Mouse (Mus musculus) induced T-regulatory cell, adult 2 months (primary cell): ENCODE data around the gene Tctex1d2.

Experiments
- DNase-seq: peaks from one replicate; pipeline ENCODE4 v3.0.0-alpha.2; 2012; ENCODE audit warnings: low read depth

The Tctex1d2 gene

DNA sequence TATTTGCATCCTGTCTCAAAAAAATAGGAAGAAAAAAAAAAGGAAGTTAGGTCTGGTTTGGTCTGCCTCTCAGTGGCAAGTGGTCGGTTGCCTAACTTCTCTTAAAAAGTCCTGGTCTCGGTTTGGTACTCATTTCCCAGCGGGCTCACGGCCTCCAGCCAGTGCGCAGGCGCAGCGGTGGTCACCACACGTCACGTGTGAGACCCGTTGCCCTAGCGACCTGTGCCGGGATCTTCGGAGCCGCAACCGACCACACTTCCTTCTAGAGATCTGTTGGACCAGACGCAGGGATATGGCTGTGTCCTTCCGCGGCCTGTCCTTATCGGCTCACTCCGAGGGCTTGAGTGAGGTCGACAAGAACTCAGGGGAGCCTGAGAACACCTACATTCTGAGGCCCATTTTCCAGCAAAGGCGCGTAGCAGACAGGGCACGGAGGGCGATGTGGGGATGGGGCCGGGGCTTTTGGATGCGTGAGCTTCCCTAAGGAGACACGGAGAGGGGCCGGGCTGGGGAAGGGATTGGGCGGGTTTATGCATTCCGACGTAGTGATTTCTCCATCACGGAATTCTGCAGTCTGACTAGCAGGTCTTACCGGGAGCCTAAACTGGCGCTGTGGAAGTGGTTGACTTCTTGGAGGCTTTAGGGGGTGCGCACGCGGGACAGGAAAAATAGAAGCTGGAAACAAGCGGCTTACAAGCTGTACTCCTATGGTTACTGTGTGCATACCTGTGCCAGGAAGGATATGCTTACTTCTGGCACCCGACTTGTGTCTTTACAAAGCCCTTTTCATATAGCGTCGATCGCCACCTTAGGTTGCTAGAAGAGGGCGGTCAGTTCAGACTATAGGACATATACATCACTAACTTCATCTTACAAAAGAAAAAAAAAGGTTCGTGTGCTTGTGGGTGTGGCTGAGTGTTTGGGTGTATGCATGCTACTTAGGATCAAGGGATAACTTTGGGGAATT lies at the start of gene Tctex1d2:
Gene Tctex1d2, plus strand, starts transcription at position 186 of the 967 bp plus-strand sequence.
- DNase-seq = peak; percentile 94

DNA sequence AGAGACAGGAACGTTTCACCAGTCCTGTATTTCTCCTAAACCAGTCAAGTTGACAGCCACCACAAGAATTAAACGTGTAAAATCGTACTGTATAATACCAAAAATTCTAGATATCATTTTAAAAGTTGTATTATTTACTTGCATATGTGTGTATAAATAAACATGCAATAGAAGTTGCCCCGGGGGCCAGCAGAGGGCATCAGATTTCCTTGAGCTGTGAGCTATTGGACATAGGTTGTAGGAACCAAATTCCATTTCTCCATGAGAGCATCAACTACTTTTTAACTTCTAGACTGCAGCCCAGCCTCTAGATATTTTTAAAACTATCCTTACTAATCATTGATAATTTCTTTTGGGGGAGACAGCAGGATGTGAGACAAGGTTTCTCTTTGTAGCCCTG lies 48.2 kb upstream of the Tctex1d2 start:
- DNase-seq = peak; percentile 37

DNA sequence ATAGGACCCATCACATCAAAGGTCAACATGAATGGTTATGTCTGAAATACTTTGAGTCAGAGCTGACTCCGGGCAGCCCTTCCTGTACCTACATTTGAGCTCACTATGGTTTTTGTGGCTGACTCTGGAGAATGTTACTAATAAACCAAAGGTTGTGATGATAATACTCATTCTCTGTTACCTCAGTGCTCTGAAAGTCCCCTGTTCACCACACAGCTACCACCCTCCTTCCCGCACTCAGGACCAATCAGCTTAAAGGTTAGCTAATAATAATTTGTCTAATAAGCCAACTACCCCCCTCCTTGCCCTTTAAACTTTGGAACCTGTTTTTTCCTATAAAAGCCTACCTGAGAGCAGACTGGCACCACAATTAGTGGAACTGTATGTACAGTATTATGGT lies 39.9 kb upstream of the Tctex1d2 start:
- no peak for DNase-seq

DNA sequence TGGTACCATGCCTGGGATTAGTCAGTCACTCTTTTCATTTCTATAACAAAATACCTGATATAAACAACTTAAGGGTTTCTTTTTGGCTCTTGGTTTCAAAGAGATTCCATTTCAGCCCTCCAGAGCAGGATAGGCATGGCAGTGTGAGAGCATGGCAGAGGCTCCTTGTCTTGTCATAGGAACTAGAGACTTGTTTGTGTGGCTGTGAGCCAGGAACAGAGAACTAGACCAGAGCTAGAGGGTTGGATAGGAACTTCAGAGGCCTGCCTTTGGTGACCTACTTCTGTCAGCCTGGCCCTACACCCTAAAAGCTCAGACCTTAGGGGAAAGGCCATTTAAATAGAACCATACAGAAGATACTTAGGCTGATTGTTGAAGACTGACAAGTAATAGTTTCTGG lies 36.6 kb upstream of the Tctex1d2 start:
- no peak for DNase-seq

DNA sequence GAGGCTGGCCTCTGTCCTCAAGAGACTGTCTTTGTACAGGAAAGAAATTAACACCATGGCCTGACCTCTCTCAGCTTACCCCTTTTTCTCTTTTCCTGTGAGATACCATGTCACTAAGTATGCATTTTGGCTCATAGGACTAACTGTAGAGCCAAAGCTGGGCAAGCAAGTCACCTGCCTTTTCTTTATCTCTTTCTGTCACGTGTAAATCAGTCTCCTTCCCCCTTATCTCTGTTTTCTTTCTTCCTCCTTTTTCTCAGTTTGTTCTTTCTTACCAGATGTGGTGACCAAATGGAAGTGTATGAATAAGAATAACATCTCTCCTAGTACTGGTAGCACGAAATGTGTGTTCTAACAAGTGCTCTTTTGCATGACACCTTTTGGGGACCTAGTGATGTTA lies 34.6 kb upstream of the Tctex1d2 start:
- DNase-seq = no peak

DNA sequence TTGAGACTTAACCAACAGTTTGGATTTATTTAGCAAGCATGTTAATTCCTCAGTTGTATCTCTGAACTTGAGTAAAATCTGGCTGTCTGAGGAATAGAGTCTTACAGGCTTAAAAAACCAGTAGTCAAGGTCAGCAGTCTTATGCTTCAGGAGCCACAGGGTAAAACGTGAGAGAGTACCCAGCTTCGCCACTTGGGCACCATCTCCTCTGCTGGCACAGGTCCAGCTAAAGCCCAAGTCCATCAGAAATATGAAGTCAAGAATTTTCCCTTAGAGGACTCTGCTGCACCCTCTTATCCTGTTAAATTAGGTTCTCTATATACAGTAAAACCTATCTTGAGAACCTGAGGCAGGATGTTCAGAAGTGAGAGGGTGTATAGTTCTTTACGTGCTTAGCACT lies 32.7 kb upstream of the Tctex1d2 start:
- no peak for DNase-seq

DNA sequence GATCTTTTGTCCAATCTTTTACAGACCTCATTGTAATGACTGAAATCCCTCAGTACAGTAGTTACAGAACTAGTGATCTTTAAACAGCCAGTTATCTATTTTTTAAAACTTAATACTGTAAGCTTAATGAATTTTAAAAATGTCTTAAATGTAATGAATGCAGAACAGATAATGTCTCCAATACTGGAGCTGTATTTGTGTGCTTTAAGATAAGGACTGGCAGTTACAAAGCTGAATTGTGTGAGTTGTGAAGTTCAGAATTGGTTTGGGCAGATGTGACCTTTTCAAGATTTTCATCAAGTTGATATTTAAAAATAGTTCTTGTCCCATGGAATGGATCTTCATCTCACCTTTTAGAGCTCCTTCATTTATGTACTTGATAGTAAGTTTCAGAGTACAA lies 30.5 kb upstream of the Tctex1d2 start:
- no peak for DNase-seq

DNA sequence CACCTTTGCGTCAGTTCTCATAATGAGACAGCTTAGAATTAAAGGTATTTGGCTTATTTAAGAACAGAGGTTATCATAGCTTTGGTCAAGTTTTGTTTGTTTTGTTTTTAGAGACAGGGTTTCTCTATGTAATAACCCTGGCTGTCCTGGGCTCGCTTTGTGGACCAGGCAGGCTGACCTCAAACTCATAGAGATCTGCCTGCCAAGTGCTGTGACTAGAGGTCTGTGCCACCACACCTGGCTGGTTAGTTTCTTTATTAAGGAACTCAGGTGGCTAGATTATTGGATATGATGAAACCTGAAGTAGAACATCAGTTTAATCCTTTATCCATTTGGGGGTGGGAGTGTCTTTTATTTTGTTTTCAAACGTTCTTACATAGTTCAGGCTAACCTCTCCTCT lies 29.7 kb upstream of the Tctex1d2 start:
- DNase-seq = no peak

DNA sequence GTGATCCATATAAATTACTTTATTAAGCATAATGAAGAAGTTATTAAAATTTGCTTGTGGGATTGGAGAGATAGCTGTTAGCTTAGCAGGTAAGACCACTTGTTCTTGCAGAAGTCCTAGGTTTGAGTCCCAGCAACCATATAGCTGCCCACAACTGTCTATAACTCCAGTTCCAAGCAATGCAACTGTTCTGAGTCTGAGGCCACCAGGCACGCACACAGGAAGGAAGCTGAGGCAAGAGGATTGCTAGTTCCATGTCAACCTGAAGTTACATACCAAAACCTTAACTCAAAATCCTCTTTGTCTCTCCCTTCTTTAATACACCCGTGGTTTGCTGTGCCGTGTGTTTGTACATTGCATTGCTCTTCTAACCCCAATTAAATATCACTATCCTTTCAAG lies 28.6 kb upstream of the Tctex1d2 start:
- no peak for DNase-seq

DNA sequence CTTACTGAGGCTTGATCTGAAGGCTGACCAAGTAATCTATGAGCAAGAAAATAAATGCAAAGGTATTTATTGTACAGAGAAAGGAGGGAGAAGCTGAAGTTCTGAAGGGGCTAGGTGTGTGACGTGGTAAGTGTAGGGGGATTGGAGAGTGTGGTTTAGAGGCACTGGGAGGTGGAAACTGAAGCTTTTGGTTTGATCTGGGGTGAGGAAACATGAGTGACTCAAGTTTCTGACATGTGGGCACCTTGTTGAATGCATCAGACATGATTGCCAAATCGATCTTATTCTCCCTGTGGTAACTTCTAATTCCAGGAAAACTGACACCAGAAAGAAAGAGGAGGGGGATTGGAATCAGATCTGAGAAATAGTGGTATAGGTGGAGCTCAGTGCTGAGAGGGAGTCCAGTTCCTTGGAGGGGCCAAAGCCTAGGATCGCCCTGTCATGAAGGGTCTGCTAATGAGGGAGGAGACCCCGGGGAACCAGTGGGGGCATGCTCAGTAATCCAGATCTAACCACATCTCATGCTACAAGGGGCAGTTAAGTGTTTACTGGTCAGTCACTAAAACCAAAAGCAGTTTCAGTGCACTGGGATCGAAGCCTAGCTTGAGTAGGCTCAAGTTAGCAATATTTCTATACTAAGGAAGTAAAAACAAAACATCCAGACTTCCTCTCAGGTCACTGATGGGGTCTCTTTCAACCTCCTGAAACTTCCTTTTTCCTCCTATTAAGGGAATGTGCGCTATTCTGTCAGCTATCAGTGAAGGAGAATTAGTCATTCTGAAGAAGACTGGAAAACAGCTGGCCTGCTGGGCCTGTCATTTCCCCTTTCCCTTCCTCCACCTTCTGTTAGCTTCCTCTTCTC lies 23.6 kb upstream of the Tctex1d2 start:
- no peak for DNase-seq

DNA sequence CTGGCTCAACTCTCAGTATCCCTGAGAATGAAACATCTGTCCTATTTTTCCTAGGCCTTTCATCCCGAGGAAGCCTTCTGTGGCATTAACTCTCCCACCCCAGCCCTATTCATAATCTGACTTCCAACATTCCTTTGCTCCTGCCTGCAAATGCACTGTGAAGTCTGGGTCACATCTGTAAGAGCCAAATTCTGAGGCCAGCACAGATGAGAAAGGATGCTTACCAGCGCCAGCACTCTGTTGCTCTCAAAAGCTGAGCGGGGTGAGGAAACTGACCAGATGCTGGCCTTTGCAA lies 23.0 kb upstream of the Tctex1d2 start:
- DNase-seq = no peak

DNA sequence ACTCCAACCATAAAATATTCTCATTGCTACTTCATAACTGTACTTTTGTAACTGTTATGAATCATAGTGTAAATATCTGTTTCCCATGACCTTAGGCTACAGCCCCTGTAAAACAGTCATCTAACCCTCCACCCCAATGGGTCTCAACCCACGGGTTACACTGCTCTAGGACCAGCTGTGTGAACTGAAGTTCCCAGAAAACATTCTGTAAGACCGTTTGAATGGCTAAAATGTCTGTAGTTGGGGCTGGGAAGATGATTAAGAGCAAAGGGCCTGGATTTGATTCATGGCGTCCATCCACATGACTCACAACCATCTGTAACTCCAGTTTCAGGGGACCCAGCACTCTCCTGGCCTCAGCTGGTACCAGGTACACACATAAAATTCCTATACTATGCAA lies 21.3 kb upstream of the Tctex1d2 start:
- DNase-seq = no peak

DNA sequence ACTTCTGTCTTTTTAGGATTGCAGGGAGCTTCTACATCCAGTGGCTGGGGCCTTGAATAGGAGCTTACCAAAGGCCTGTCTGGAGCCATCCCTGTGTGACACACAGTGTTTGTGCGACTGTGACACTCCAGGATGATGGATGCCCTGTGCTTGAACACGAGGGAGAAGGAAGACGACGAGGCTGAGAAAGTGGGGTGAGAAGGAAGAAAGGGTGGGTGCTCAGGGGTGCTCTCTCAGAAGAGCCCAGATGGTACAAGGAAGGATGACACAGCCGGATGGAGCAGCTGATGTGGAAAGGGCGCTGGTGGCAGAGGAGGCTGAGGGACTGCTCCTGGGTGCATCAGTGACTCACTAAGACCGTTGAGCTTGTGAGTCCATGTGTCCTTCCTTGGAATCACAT lies 19.2 kb upstream of the Tctex1d2 start, which contains the start of gene Tm4sf19:
Gene Tm4sf19, plus strand, starts transcription at position 240 of the 400 bp plus-strand sequence.
- DNase-seq = no peak

DNA sequence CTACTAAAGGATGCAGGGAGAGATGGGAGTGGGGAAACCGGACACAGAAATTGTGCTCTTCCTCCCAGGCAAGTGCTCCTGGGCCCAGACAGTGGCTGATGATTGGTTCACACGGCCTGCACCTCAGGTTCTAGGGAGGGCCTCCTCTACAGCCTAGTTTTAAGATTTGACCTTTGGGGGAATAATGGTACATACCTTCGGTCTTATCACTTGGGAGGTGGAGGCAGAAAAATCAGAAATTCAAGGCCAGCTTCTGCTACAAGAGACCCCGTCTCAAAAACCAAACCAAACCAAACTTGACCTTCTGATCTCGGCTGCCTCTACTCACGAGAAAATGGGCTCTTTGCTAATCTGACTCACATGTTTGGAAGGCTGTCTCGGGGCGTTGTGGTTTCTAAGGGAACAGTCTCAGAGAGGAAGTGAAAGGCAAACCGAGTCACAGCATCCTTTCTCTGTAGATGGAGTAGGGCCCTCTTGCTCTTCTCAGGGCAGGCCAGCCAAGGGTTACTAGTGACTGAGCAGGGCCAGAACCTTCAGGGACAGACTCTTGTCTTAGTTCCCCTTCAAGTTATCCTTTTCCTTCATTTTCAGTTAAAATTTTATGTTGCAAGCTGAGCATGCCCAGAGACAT lies 18.1 kb upstream of the Tctex1d2 start:
- peak; percentile 36 for DNase-seq

DNA sequence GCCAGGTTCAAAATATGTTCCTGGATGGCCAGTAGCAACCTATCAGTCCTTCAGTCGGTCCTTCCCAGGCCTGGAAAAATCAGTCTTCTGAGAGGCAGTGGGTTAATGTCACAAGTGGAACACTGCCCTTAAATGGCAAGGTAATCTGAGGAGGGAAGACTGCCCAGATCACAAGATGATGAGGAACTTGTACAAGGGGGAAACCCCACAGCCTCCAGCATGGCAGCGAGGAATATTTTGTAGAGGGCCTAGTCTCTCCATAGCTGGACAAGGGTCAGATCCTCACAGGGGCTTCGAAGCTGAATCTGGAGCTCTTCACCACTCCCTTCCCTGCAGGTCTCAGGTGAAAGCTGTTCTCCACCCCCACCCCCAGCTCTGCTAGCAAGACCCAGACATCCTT lies 16.7 kb upstream of the Tctex1d2 start:
- no peak for DNase-seq

DNA sequence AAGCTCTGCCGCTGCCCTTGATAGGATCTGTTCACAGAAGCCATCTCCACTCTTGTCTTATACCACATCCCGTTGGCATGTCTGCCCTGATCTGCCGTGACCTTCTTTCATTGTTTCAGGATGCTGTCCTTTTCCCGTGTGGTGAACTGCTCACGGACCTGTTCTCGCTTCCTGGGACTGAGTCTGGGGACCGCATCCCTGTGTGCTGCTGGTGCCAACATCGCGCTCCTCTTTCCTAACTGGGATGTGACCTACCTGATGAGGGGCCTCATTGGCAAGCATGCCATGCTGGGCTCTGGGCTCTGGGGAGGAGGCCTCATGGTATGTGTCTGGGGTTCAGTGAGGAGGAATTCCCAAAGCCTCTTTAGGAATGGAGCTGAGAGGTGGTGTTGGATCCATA lies 13.8 kb upstream of the Tctex1d2 start:
- no peak for DNase-seq

DNA sequence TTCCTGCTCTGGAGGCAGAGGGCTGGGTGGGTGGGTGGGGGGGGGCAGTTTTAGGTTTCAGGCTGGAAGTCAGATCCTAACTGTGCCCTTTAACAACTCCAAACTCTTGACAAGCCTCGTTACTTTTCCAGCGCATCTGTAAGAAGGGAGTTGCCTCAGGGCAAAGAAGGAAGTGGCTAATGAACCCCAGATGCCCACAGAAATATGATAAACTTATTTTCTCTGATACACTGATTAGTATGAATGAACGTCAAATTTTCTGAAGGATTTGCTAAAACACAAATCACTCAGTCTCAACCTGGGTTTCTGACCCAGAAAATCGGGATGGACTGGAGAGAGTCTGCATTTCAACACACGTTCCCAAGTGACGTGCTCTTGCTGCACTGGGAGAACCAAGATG lies 12.8 kb upstream of the Tctex1d2 start:
- DNase-seq = no peak

DNA sequence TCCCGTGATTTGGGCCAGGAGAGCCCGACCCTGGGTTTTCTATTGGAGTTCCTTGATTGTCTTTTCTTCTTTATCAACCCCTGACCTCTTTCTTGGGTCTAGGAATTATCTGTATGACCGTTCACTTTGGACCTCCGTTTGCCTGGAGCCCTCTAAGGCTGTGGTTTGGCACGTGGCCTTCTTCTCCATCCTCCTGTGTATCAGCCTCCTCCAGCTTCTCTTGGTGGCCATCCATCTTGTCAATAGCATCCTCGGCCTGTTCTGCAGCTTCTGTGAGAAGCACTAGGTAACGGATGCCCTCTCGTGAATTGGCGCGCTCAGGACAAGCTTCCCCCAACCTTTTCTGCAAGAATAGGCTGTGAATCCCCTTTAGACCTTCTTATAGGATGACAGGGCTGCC lies 11.8 kb upstream of the Tctex1d2 start:
- DNase-seq = no peak

DNA sequence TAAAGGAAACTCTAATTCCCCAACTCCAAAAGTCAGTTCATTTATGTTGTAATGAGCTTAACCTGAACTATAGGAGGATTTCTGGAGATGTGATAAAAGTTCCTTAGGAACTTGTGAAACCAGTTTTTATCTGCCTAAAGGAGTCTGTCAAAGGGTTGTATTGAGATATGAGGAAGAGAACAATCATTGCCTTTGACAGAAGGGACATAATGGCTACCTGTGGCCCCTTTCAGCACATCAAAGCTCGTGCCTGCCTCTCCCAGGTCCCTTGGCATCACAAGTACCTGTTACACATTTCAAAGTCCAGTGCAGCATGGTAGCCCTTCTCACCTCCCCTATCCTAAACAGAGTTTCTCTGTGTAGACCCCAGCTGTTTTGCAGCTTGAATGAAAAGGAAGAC lies 2.0 kb upstream of the Tctex1d2 start:
- no peak for DNase-seq

DNA sequence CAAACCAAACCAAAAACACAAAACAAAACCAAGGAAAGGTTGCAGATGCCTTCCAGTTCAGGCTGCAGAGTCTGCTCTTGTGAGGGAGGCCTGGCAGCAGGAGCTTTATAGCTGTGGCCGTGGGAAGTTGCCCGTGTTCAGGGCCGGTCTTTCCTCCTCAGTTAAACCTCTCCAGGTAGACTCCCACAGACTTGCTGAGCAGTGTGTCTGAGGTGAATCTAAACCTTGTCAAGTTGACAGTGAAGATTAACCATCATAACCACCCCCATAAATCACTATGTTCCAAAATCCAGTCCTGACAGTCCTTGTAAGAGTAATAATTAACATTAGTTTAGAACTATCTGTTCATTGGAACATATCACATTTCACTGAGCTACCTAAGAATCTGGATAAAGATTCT lies 8.0 kb downstream of the Tctex1d2 start:
- no peak for DNase-seq

DNA sequence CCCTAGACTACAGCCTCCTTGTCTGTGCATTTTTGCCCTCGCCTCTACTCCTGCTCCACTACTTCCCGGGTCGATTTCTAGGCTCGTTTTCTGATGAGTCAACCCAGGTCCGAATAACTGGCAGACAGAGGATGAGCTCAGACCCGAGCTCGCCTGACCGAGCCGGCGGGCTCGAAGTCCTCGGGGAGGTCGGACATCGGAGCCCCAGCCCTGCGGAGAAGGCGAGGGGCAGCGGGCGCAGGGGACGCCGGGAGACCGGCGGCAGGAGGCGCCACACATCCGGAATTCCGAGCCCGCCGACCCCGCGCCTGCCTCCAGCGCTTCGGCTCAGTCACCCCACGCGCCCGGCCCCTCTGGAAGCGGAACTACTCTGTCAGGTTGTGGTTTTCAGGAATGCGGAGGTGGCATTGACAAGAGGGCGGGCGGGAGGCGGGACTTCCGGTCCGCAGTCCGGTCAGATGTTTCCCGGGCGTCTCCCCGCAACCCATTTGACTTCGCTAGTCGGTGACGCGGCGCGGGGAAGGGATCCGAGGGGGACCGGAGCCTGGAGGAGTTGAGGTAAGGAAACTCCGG lies 11.1 kb downstream of the Tctex1d2 start, which contains the start of gene Pcyt1a:
Gene Pcyt1a, plus strand, starts transcription at position 448 of the 573 bp plus-strand sequence.
- peak; percentile 91 for DNase-seq

DNA sequence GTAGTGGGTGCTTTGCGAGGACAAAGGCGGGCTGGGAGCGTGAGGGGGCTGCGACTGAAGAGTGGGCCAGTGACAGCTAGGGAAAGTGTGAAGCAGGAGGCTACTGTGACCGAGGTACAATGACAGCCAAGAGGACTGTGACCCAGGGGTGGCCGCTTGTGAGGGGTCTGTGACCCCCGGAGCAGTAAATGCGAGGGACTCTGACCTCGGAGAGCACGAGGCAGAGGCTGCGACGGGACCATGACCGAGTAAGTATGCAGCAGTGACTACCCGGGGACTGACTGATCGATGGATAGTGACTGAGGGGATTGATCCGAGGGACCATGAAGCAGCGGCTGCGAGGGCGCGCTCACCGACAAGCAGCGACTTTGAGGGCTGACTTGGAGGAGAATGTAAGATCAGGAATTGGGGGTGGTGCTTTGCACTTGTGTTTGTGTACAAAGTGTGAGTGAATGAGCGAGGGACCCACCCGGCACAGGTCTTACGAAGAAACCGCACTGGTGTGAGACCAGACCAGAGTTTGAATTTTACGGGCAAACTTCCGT lies 11.6 kb downstream of the Tctex1d2 start:
- DNase-seq = peak; percentile 65
